Mouse (Mus musculus) gastrocnemius, adult 18-20 months (tissue): Measurements from ENCODE around the gene Gmpr2. TPM values are rescaled to one million over a fixed set of nuclear protein-coding genes. Genes with fewer than 3 reads are reported as not detected.

ENCODE experiments used
- DNase-seq: peaks from one replicate; pipeline ENCODE4 v3.0.0; 2021; ENCODE audit warnings: low spot score
- total RNA-seq, 2 experiments: library from RNA; stranded (reverse); gene quantifications; 2 replicates each; pipeline ENCODE4 v1.2.3; 2021

Gene Gmpr2
- total RNA-seq, 2 experiments from 2014 or later, result 2.1 to 2.4 TPM

GRCm38 (mm10) chr14:55677615-55678014, 5.9 kb downstream of the Gmpr2 start:
- DNase-seq, result no peak

- peak; percentile 93 for DNase-seq
These were observed 9.7 kb downstream of the Gmpr2 start, which contains the start of gene Tinf2 for GRCm38 (mm10) chr14:55681160-55682117. TSS of gene Tinf2 (minus strand) at chr14:55681820.

GRCm38 (mm10) chr14:55682118-55682493, 10.4 kb downstream of the Gmpr2 start:
- DNase-seq, result no peak

GRCm38 (mm10) chr14:55689433-55689832, 17.7 kb downstream of the Gmpr2 start:
- DNase-seq, result no peak

GRCm38 (mm10) chr14:55697226-55697625, 25.5 kb downstream of the Gmpr2 start:
- DNase-seq, result no peak

- DNase-seq, result no peak
These were observed 29.4 kb downstream of the Gmpr2 start for GRCm38 (mm10) chr14:55701131-55701530.

- no peak for DNase-seq
These were observed 31.0 kb downstream of the Gmpr2 start for GRCm38 (mm10) chr14:55702761-55703160.

GRCm38 (mm10) chr14:55706051-55706600, 34.4 kb downstream of the Gmpr2 start:
- no peak for DNase-seq

GRCm38 (mm10) chr14:55707397-55707796, 35.7 kb downstream of the Gmpr2 start:
- no peak for DNase-seq

- DNase-seq, result no peak
These were observed 37.8 kb downstream of the Gmpr2 start for GRCm38 (mm10) chr14:55709509-55709908.

GRCm38 (mm10) chr14:55711786-55712185, 40.0 kb downstream of the Gmpr2 start:
- DNase-seq, result no peak

- peak; percentile 18 for DNase-seq
These were observed 41.4 kb downstream of the Gmpr2 start for GRCm38 (mm10) chr14:55713007-55713728.

GRCm38 (mm10) chr14:55713729-55714122, 42.0 kb downstream of the Gmpr2 start, which contains the start of gene Tgm1:
TSS of gene Tgm1 (minus strand) at chr14:55713926.
- no peak for DNase-seq

- DNase-seq, result no peak
These were observed 43.2 kb downstream of the Gmpr2 start for GRCm38 (mm10) chr14:55714893-55715292.

- no peak for DNase-seq
These were observed 44.5 kb downstream of the Gmpr2 start for GRCm38 (mm10) chr14:55716271-55716670.

- DNase-seq, result no peak
These were observed 45.1 kb downstream of the Gmpr2 start for GRCm38 (mm10) chr14:55716884-55717283.

- DNase-seq, result no peak
These were observed 48.0 kb downstream of the Gmpr2 start for GRCm38 (mm10) chr14:55719737-55720136.

GRCm38 (mm10) chr14:55720666-55721065, 48.9 kb downstream of the Gmpr2 start:
- no peak for DNase-seq

- DNase-seq, result no peak
These were observed 49.3 kb downstream of the Gmpr2 start for GRCm38 (mm10) chr14:55721076-55721475.

GRCm38 (mm10) chr14:55721700-55722437, 50.1 kb downstream of the Gmpr2 start, which contains the start of gene Rabggta:
TSS of gene Rabggta (minus strand) at chr14:55722263.
- DNase-seq, result peak; percentile 88

- DNase-seq, result no peak
These were observed 50.8 kb downstream of the Gmpr2 start for GRCm38 (mm10) chr14:55722438-55722945.
